Mouse (Mus musculus) limb, embryonic 15.5 days (tissue): ENCODE data around the gene Rab30. TPM values are rescaled to one million over a fixed set of nuclear protein-coding genes. Genes with fewer than 3 reads are reported as not detected.

Source experiments
- ATAC-seq: fragments of 200-750 bp; cut with Nextera tagmentation; 2 replicates; pipeline ENCODE4 v1.8.0; 2017; ENCODE audit warnings: low read depth, moderate TSS enrichment; ENCODE audit not compliant: insufficient number of reproducible peaks, low FRiP score, low TSS enrichment
- H3K27ac ChIP-seq: fragments of 300-500 bp; sonication (generic); 2 replicates; pipeline ENCODE4 v1.5.1; 2015; ENCODE audit warnings: moderate library complexity, mild to moderate bottlenecking, inconsistent platforms
- H3K27me3 ChIP-seq: fragments of 300-500 bp; sonication (generic); 2 replicates; pipeline ENCODE4 v1.6.1; 2015; ENCODE audit warnings: inconsistent platforms
- H3K36me3 ChIP-seq: fragments of 300-500 bp; sonication (generic); 2 replicates; pipeline ENCODE4 v1.6.1; 2015; ENCODE audit warnings: inconsistent platforms
- H3K4me1 ChIP-seq: fragments of 300-500 bp; sonication (generic); 2 replicates; pipeline ENCODE4 v1.6.1; 2015; ENCODE audit warnings: inconsistent platforms
- H3K4me2 ChIP-seq: fragments of 300-500 bp; sonication (generic); 2 replicates; pipeline ENCODE4 v1.6.1; 2015; ENCODE audit warnings: mild to moderate bottlenecking, inconsistent platforms
- H3K4me3 ChIP-seq: fragments of 300-500 bp; sonication (generic); 2 replicates; pipeline ENCODE4 v1.5.1; 2015; ENCODE audit warnings: mild to moderate bottlenecking, inconsistent platforms
- H3K9ac ChIP-seq: fragments of 300-500 bp; sonication (generic); 2 replicates; pipeline ENCODE4 v1.6.1; 2015; ENCODE audit warnings: inconsistent platforms
- H3K9me3 ChIP-seq: fragments of 300-500 bp; sonication (generic); 2 replicates; pipeline ENCODE4 v1.6.1; 2016; ENCODE audit warnings: inconsistent platforms
- WGBS: fragments of 180-500 bp; shearing (Covaris S2); methylation state at CpG from one replicate; pipeline ENCODE4 v1.1.7; 2015; 5-methylcytosine and 5-hydroxymethylcytosine counted together
- polyA plus RNA-seq: library from polyadenylated mRNA; unstranded; fragments of >200 nt; fragmentation: Nextera tagmentation; extraction: Ambion mirVana; gene quantifications from 2 replicates; pipeline ENCODE4 v1.2.1, GENCODE M21; 2015

Rab30 gene
- polyA plus RNA-seq, 1 experiment from 2014 or later, result 22.4 TPM

DNA sequence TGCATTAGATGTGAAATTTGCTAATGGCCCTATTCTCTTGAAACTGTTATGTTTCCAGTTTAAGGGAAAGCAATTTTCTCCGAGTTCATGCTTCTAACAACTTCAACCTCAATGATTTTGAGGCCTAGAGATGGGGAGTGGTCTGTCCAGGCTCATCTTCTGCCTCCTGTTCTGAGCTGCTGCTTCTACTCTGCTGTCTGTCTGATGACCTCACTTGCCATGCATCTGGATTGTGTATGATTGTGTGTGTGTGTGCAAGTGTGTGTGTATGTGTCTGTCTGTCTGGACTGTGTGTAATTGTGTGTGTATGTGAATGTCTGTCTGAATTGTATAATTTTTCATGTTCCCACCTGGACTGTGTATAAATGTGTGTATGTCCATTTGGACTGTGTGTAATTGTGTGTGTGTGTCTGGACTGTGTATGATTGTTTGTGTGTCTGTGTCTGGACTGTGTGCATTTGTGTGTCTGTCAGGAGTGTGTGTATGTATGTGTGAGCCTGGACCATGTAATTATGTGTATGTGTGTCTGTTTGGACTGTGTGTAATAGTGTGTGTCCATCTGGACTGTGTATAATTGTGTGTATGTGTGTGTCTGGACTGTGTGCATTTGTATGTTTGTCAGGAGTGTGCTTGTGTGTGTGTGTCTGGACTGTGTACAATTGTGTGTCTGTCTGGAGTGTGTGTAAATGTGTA lies 81.2 kb downstream of the Rab30 start:
- H3K27me3 ChIP-seq, result no peaks in the 10 kb centered on the region
- WGBS, result 18% methylated on average over 1 of the region's 1 CpGs

DNA sequence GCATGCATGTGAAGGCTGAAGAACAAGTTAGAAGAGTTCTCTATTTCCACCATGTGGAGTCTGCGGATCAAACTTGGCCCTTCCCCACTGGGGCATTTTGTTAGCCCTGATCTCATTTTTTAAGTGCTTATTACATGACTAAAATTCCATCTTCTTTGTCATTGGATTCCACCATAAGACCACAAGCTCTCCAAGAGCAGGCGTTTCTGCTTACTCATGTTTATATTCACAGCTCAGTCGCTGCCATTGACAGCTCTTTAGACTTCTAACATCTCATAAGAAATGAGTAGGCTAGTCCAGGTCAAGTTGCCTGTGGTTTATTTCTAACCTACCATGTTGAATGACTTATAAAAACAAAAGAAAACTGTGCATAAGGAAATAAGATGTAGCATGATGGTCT lies 84.8 kb downstream of the Rab30 start:
- 85% methylated on average over 3 of the region's 3 CpGs for WGBS
- Histone ChIP-seq H3K27ac (no peak overlapping the region), H3K4me2 (no peak overlapping the region), H3K36me3 (peaks cover 4% of the 10 kb centered on the region; the same call in 1 of the 2 replicates), H3K9me3 (no peaks in the 10 kb centered on the region), H3K4me3 (no peak overlapping the region), H3K27me3 (no peaks in the 10 kb centered on the region), H3K9ac (no peak overlapping the region), H3K4me1 (peaks cover 9% of the 10 kb centered on the region)
- no peak for ATAC-seq

More for the DNA sequence above, 81.2 kb downstream of the Rab30 start:
- Histone ChIP-seq H3K4me1 (peaks cover 13% of the 10 kb centered on the region), H3K27ac (peak overlapping the region; percentile 44; the same call in 1 of the 2 replicates), H3K36me3 (peaks cover 4% of the 10 kb centered on the region; the same call in 1 of the 2 replicates), H3K9ac (no peak overlapping the region), H3K4me3 (no peak overlapping the region), H3K9me3 (no peaks in the 10 kb centered on the region), H3K4me2 (no peak overlapping the region)
- ATAC-seq, result 0 out of 2 replicates have a peak, but pooled peaks have one; percentile 44

DNA sequence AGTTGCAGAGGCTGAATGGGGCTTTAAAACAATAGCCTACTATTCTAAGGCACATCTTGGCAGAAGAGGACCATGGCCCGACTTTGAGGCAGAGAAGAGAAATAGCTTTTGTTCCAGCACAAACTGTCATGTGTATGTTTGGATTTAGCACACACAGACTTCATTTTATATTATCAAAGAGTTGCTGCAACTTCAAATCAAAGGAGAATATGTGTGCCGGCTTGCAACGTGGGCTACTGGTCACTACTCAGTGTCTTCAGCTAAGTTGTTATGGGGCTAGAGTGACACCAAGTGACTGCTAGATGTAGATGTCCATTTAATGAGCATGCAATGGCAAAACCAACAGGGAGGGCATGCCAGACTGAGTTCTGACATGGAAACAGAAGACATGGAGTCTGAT lies 86.6 kb downstream of the Rab30 start:
- Histone ChIP-seq H3K27me3 (no peaks in the 10 kb centered on the region), H3K9ac (no peak overlapping the region), H3K4me2 (no peak overlapping the region), H3K9me3 (no peaks in the 10 kb centered on the region), H3K4me3 (no peak overlapping the region), H3K36me3 (peaks cover 4% of the 10 kb centered on the region; the same call in 1 of the 2 replicates), H3K4me1 (no peaks in the 10 kb centered on the region), H3K27ac (no peak overlapping the region)
- ATAC-seq, result no peak
- 52% methylated on average over 3 of the region's 3 CpGs for WGBS

DNA sequence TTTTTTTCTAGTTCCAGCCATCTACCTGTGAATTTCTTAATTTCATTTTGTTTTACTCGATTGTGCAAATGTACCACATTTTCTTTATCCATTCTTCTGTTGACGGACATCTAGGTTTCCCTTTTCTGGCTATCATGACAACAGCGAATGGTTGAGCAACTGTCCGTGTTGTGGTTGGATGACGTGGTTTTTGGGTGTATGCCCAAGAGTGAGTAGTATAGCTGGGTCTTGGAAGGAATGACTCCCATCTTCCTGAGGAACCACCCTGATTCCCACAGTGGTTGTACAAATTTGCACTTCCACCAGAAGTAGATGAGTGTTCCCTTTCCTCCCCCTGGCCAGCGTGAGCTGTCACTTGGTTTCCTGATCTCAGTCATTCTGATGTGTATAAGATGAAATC lies 91.0 kb downstream of the Rab30 start:
- H3K9me3 ChIP-seq, result no peaks in the 10 kb centered on the region
- H3K4me3 ChIP-seq, result no peak overlapping the region
- no peak overlapping the region for H3K27ac ChIP-seq
- H3K4me2 ChIP-seq, result no peak overlapping the region
- 92% methylated on average over 6 of the region's 6 CpGs for WGBS
- no peaks in the 10 kb centered on the region for H3K27me3 ChIP-seq
- peaks cover 6% of the 10 kb centered on the region for H3K36me3 ChIP-seq
- no peak for ATAC-seq
- no peak overlapping the region for H3K9ac ChIP-seq
- no peaks in the 10 kb centered on the region for H3K4me1 ChIP-seq

DNA sequence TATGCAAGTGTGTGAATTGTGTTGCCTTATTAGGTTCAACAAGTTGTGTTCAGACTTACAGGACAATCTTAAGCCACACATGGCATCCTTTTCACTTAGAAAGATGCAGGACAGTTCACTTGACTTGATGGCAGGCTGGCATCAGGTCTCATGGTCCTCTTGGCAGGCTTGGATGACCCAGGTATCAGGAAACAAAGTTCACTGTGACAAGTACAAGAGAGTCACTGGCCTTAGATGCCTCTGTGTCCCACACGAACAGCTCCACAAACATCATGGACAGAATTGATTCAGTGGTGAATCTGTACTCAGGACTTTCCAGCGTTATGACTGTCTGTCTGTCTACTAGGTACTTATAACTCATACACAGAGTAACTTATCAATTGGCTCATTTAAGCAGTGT lies 93.0 kb downstream of the Rab30 start:
- Histone ChIP-seq H3K9ac (no peak overlapping the region), H3K36me3 (peaks cover 6% of the 10 kb centered on the region), H3K4me3 (no peak overlapping the region), H3K9me3 (no peaks in the 10 kb centered on the region), H3K27ac (no peak overlapping the region), H3K27me3 (no peaks in the 10 kb centered on the region), H3K4me1 (no peaks in the 10 kb centered on the region), H3K4me2 (no peak overlapping the region)
- ATAC-seq, result no peak
- WGBS, result 89% methylated on average over 2 of the region's 2 CpGs

DNA sequence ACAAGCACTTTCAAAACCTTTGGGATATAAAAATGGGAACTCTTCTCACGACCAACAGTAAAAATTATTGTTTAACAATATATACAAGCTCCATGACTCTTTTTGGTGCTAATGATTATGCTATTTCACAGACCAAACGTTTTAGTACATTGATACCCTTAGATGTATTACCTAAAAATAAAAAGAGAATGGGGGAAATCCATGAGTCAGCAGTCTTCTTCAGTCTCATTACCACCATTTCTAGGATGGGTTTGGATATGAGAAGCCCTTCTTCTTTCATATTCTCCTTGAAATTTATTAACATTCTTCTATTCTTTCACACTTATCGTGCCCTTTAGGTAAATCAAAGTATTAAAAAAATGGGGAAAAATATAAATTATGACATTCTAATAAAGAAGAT lies 95.0 kb downstream of the Rab30 start:
- Histone ChIP-seq H3K36me3 (peaks cover 6% of the 10 kb centered on the region), H3K27me3 (no peaks in the 10 kb centered on the region), H3K4me2 (no peak overlapping the region), H3K4me1 (no peaks in the 10 kb centered on the region), H3K9me3 (no peaks in the 10 kb centered on the region), H3K27ac (no peak overlapping the region), H3K9ac (no peak overlapping the region), H3K4me3 (no peak overlapping the region)
- WGBS, result 74% methylated on average over 3 of the region's 3 CpGs
- no peak for ATAC-seq

DNA sequence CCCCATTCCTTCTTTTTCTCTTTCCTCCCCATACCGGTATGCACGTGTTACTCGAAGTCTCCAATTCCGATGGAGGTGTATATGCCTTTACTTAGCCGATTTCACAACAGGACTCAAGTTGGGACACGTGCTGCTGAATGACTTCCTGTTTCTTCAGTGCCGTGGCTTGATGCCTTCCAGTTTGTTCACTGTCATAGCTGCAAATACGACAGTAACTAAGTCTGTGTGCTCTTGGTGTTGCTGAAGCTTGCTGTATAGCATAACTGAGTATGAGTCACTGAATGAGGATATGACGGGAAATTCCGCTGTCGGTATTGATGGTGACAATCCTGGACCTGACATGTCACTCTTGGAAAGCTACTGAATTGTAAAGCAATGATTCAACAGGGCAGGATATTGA lies 95.8 kb downstream of the Rab30 start:
- H3K36me3 ChIP-seq, result peaks cover 6% of the 10 kb centered on the region
- no peak overlapping the region for H3K27ac ChIP-seq
- no peaks in the 10 kb centered on the region for H3K4me1 ChIP-seq
- no peak for ATAC-seq
- no peak overlapping the region for H3K9ac ChIP-seq
- no peaks in the 10 kb centered on the region for H3K27me3 ChIP-seq
- 71% methylated on average over 11 of the region's 11 CpGs for WGBS
- no peak overlapping the region for H3K4me3 ChIP-seq
- H3K4me2 ChIP-seq, result no peak overlapping the region
- H3K9me3 ChIP-seq, result no peaks in the 10 kb centered on the region

- no peaks in the 10 kb centered on the region for H3K9me3 ChIP-seq
- ATAC-seq, result no peak
- WGBS, result 63% methylated on average over 3 of the region's 3 CpGs
Observed at GRCm38 (mm10) chr7:92837907-92838306, 96.5 kb downstream of the Rab30 start.

DNA sequence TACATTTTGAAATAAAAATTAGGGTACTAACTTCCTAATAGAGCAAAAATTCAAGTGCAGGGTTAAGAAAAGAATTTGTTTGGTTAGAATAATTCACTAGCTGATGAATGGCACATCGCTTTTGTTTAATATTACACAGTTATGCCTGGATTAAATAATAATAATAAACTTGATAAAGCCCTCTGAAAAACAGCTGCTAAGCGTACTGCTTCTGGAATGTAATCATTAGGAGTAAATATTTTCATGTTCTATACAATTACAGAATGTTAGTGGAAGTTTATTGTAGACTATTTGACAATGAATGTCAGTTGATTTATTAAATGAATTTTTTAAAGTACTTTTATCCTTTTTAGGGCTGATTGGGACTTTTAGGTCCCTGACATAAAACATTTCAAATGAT lies 100.9 kb downstream of the Rab30 start:
- 80% methylated on average over 2 of the region's 2 CpGs for WGBS
- Histone ChIP-seq H3K9ac (no peak overlapping the region), H3K4me3 (no peak overlapping the region), H3K36me3 (no peaks in the 10 kb centered on the region), H3K27me3 (no peaks in the 10 kb centered on the region), H3K4me1 (no peaks in the 10 kb centered on the region), H3K9me3 (no peaks in the 10 kb centered on the region), H3K4me2 (no peak overlapping the region), H3K27ac (no peak overlapping the region)
- ATAC-seq, result no peak

More at GRCm38 (mm10) chr7:92837907-92838306, 96.5 kb downstream of the Rab30 start:
- Histone ChIP-seq H3K4me2 (no peak overlapping the region), H3K27me3 (no peaks in the 10 kb centered on the region), H3K4me1 (no peaks in the 10 kb centered on the region), H3K9ac (no peak overlapping the region), H3K36me3 (peaks cover 6% of the 10 kb centered on the region), H3K27ac (no peak overlapping the region), H3K4me3 (no peak overlapping the region)

- no peak overlapping the region for H3K4me3 ChIP-seq
- no peaks in the 10 kb centered on the region for H3K27me3 ChIP-seq
- no peaks in the 10 kb centered on the region for H3K9me3 ChIP-seq
- no peak for ATAC-seq
- no peak overlapping the region for H3K4me2 ChIP-seq
- WGBS, result 80% methylated on average over 3 of the region's 3 CpGs
- no peaks in the 10 kb centered on the region for H3K4me1 ChIP-seq
- no peaks in the 10 kb centered on the region for H3K36me3 ChIP-seq
- no peak overlapping the region for H3K27ac ChIP-seq
- no peak overlapping the region for H3K9ac ChIP-seq
Observed at GRCm38 (mm10) chr7:92848246-92848645, 106.8 kb downstream of the Rab30 start.

DNA sequence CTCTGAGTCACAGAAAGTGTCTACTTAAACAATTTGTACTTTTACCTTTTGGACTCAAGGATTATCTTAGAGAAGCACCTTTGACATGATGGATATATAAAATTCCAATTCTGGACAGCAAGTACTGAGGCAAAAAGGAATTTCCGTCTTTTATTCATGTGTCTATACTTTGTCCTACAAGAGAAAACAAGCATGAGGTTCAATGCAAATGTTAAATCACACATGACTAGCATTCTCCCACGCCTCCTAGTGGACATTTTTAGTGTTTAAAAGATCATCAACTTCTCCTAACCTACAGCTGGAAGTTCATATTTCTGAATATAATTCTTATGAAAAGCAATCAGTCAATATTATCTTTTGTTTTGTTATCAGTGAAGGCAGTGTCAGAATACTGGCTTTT lies 125.1 kb downstream of the Rab30 start:
- Histone ChIP-seq H3K9ac (no peak overlapping the region), H3K4me1 (no peaks in the 10 kb centered on the region), H3K27ac (no peak overlapping the region), H3K36me3 (peaks cover 6% of the 10 kb centered on the region; the same call in 1 of the 2 replicates), H3K9me3 (no peaks in the 10 kb centered on the region), H3K4me3 (no peak overlapping the region), H3K27me3 (no peaks in the 10 kb centered on the region), H3K4me2 (no peak overlapping the region)
- WGBS, result 23% methylated on average over 2 of the region's 2 CpGs
- ATAC-seq, result no peak

DNA sequence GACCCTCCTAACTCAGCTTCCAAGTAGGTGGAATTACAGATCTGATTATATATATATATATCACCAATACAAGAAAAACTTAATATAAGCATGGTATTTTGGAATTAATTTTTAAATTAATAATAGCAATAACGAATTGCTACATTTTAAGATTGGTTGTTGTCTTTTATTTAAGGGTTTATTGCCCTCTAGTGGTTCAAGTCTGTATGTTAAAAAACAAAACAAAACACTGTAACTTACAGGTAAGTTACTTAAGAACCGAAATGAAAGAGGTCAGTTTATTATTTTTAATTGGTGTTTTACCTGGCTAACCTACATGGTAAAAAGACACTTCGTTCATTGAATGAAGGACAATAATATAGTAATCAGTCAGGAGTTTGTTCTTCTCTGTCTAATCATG lies 128.8 kb downstream of the Rab30 start:
- Histone ChIP-seq H3K36me3 (0 out of 2 replicates have a peak, but pooled peaks cover under 1% of the 10 kb centered on the region), H3K4me2 (no peak overlapping the region), H3K4me3 (no peak overlapping the region), H3K27me3 (no peaks in the 10 kb centered on the region), H3K4me1 (peaks cover 9% of the 10 kb centered on the region), H3K27ac (no peak overlapping the region), H3K9ac (no peak overlapping the region), H3K9me3 (no peaks in the 10 kb centered on the region)
- ATAC-seq, result no peak
- whole genome bisulfite sequencing, result 51% methylated on average over 3 of the region's 3 CpGs
